Mouse (Mus musculus) megakaryocyte, adult 5-6 weeks (primary cell): ENCODE data around the gene Casp1. TPM values are rescaled to one million over a fixed set of nuclear protein-coding genes. Genes with fewer than 3 reads are reported as not detected.
A peak's percentile ranks its signal among the peaks of the same experiment; 100 is the strongest.

Source experiments
- ATAC-seq: 2 replicates; pipeline ENCODE4 v1.8.0; 2016; ENCODE audit warnings: mild to moderate bottlenecking, inconsistent platforms; ENCODE audit not compliant: poor library complexity, severe bottlenecking
- total RNA-seq, 2 experiments: library from RNA; stranded (forward) in 1 of 2; stranded (reverse) in 1 of 2; fragments of 153-499, 151-499 nt in 1 of 2; fragments of 221-1000, 200-1000 nt in 1 of 2; gene quantifications; 2 replicates each; pipeline versions ENCODE4 v1.2.3 to v1.2.4; 2015 to 2017

The Casp1 gene
- total RNA-seq (2015): 132 and 154 TPM in 2 replicates
- total RNA-seq (2017): 99.5 and 118 TPM in 2 replicates

- peak; percentile 90 for ATAC-seq
Observed at GRCm38 (mm10) chr9:5298329-5299131, at the start of gene Casp1. Gene Casp1 (plus strand): TSS chr9:5298517.

- no peak for ATAC-seq
Observed at GRCm38 (mm10) chr9:5263951-5264475, 34.3 kb upstream of the Casp1 start.

- no peak for ATAC-seq
Observed at GRCm38 (mm10) chr9:5270274-5270673, 28.0 kb upstream of the Casp1 start.

- ATAC-seq: no peak
Observed at GRCm38 (mm10) chr9:5270884-5271283, 27.4 kb upstream of the Casp1 start.

- no peak for ATAC-seq
Observed at GRCm38 (mm10) chr9:5271334-5271845, 26.9 kb upstream of the Casp1 start.

- ATAC-seq: no peak
Observed at GRCm38 (mm10) chr9:5286071-5286470, 12.2 kb upstream of the Casp1 start.

- no peak for ATAC-seq
Observed at GRCm38 (mm10) chr9:5286597-5286996, 11.7 kb upstream of the Casp1 start.

GRCm38 (mm10) chr9:5296354-5297237 is 1.7 kb upstream of the Casp1 start:
- no peak for ATAC-seq

GRCm38 (mm10) chr9:5299132-5299381 is 740 bp downstream of the Casp1 start:
- peak; percentile 34 for ATAC-seq

GRCm38 (mm10) chr9:5308561-5308960 is 10.2 kb downstream of the Casp1 start, which contains the start of gene Casp4:
Gene Casp4 (plus strand): TSS chr9:5308828.
- ATAC-seq: peak; percentile 92

GRCm38 (mm10) chr9:5310112-5310511 is 11.8 kb downstream of the Casp1 start:
- no peak for ATAC-seq

- no peak for ATAC-seq
Observed at GRCm38 (mm10) chr9:5311435-5311834, 13.1 kb downstream of the Casp1 start.

- no peak for ATAC-seq
Observed at GRCm38 (mm10) chr9:5328204-5328603, 29.9 kb downstream of the Casp1 start.

GRCm38 (mm10) chr9:5332441-5332840 is 34.1 kb downstream of the Casp1 start:
- no peak for ATAC-seq

GRCm38 (mm10) chr9:5333422-5333821 is 35.1 kb downstream of the Casp1 start:
- 0 out of 2 replicates have a peak, but pooled peaks have one; percentile 33 for ATAC-seq

- ATAC-seq: peak; percentile 33; the same call in 1 of the 2 replicates
Observed at GRCm38 (mm10) chr9:5343092-5343491, 44.8 kb downstream of the Casp1 start.

- ATAC-seq: peak; percentile 95
Observed at GRCm38 (mm10) chr9:5344090-5344489, 45.8 kb downstream of the Casp1 start.

GRCm38 (mm10) chr9:5345291-5345898 is 47.1 kb downstream of the Casp1 start, which contains the start of gene Casp12:
Gene Casp12 (plus strand): TSS chr9:5345430.
- peak; percentile 43; the same call in 1 of the 2 replicates for ATAC-seq

- ATAC-seq: no peak
Observed at GRCm38 (mm10) chr9:5347381-5347780, 49.1 kb downstream of the Casp1 start.

- ATAC-seq: no peak
Observed at GRCm38 (mm10) chr9:5353673-5354072, 55.4 kb downstream of the Casp1 start.

- ATAC-seq: no peak
Observed at GRCm38 (mm10) chr9:5356801-5357200, 58.5 kb downstream of the Casp1 start.
